Mouse (Mus musculus): ENCODE measurements around the gene Zgrf1.

GRCm38 (mm10) chr3:127565129-127565528 is 11.8 kb downstream of the Zgrf1 start:
- no peak for TF ChIP-seq CTCF (IDR thresholded peaks at IDR 0.05; ENCODE audit: borderline replicate concordance, insufficient read depth, low read length)
- TF ChIP-seq POLR2A (IDR thresholded peaks at IDR 0.05; ENCODE audit: low read depth, low read length) = no peak

Measured in embryonic fibroblast, embryonic 13.5 days (primary cell).